Mouse (Mus musculus): ENCODE measurements around the gene Atg9a. TPM values are rescaled to one million over a fixed set of nuclear protein-coding genes. Genes with fewer than 3 reads are reported as not detected.

The Atg9a gene
- polyA plus RNA-seq, 1 experiment from 2014 or later = 23.5 TPM

- Histone ChIP-seq H3K9ac (ENCODE audit: low read depth, low read length) (no peak overlapping the region), H3K27me3 (replicated peaks; ENCODE audit: control insufficient read depth, insufficient read depth, low read length) (peaks cover 10% of the 10 kb centered on the region; the same call in 1 of the 2 replicates), H3K27ac (ENCODE audit: low read depth, low read length) (no peak overlapping the region), H3K4me1 (replicated peaks; ENCODE audit: control insufficient read depth, insufficient read depth, low read length) (no peaks in the 10 kb centered on the region; the same call in 1 of the 2 replicates), H3K9me3 (ENCODE audit: control insufficient read depth) (no peaks in the 10 kb centered on the region), H3K36me3 (ENCODE audit: control insufficient read depth, insufficient read depth) (no peaks in the 10 kb centered on the region), H3K4me3 (ENCODE audit: low read depth, low read length) (no peak overlapping the region), H3K4me2 (replicated peaks; ENCODE audit: low read depth) (no peak overlapping the region)
- no peak for TF ChIP-seq CTCF (IDR thresholded peaks at IDR 0.05; ENCODE audit: low read depth)
- ATAC-seq = no peak
- WGBS = 73% methylated on average over 3 of the region's 3 CpGs
Observed at GRCm38 (mm10) chr1:75225473-75225872, 33.5 kb upstream of the Atg9a start.

GRCm38 (mm10) chr1:75223532-75223931 lies 31.5 kb upstream of the Atg9a start:
- 67% methylated on average over 6 of the region's 6 CpGs for WGBS
- H3K36me3 ChIP-seq (ENCODE audit: control insufficient read depth, insufficient read depth) = no peaks in the 10 kb centered on the region
- no peak for ATAC-seq

GRCm38 (mm10) chr1:75222926-75223325 lies 30.9 kb upstream of the Atg9a start:
- no peak for ATAC-seq
- H3K9ac ChIP-seq (ENCODE audit: low read depth, low read length) = no peak overlapping the region
- no peaks in the 10 kb centered on the region; the same call in 1 of the 2 replicates for H3K4me1 ChIP-seq (replicated peaks; ENCODE audit: control insufficient read depth, insufficient read depth, low read length)
- H3K4me2 ChIP-seq (replicated peaks; ENCODE audit: low read depth) = no peak overlapping the region
- TF ChIP-seq CTCF (IDR thresholded peaks at IDR 0.05; ENCODE audit: low read depth) = no peak
- H3K9me3 ChIP-seq (ENCODE audit: control insufficient read depth) = no peaks in the 10 kb centered on the region
- WGBS = 77% methylated on average over 6 of the region's 6 CpGs
- no peak overlapping the region for H3K27ac ChIP-seq (ENCODE audit: low read depth, low read length)
- peaks cover 15% of the 10 kb centered on the region; the same call in 1 of the 2 replicates for H3K27me3 ChIP-seq (replicated peaks; ENCODE audit: control insufficient read depth, insufficient read depth, low read length)
- no peaks in the 10 kb centered on the region for H3K36me3 ChIP-seq (ENCODE audit: control insufficient read depth, insufficient read depth)
- no peak overlapping the region for H3K4me3 ChIP-seq (ENCODE audit: low read depth, low read length)

More at GRCm38 (mm10) chr1:75223532-75223931, 31.5 kb upstream of the Atg9a start:
- peaks cover 15% of the 10 kb centered on the region; the same call in 1 of the 2 replicates for H3K27me3 ChIP-seq (replicated peaks; ENCODE audit: control insufficient read depth, insufficient read depth, low read length)
- no peak for TF ChIP-seq CTCF (IDR thresholded peaks at IDR 0.05; ENCODE audit: low read depth)
- no peaks in the 10 kb centered on the region; the same call in 1 of the 2 replicates for H3K4me1 ChIP-seq (replicated peaks; ENCODE audit: control insufficient read depth, insufficient read depth, low read length)
- H3K9ac ChIP-seq (ENCODE audit: low read depth, low read length) = no peak overlapping the region
- no peak overlapping the region for H3K4me3 ChIP-seq (ENCODE audit: low read depth, low read length)
- H3K9me3 ChIP-seq (ENCODE audit: control insufficient read depth) = no peaks in the 10 kb centered on the region
- H3K4me2 ChIP-seq (replicated peaks; ENCODE audit: low read depth) = no peak overlapping the region
- no peak overlapping the region for H3K27ac ChIP-seq (ENCODE audit: low read depth, low read length)

GRCm38 (mm10) chr1:75221538-75221937 lies 29.5 kb upstream of the Atg9a start:
- TF ChIP-seq CTCF (IDR thresholded peaks at IDR 0.05; ENCODE audit: low read depth) = no peak
- H3K27ac ChIP-seq (ENCODE audit: low read depth, low read length) = no peak overlapping the region
- 77% methylated on average over 3 of the region's 3 CpGs for WGBS
- no peak for ATAC-seq
- H3K9ac ChIP-seq (ENCODE audit: low read depth, low read length) = no peak overlapping the region
- H3K4me3 ChIP-seq (ENCODE audit: low read depth, low read length) = no peak overlapping the region
- no peaks in the 10 kb centered on the region; the same call in 1 of the 2 replicates for H3K4me1 ChIP-seq (replicated peaks; ENCODE audit: control insufficient read depth, insufficient read depth, low read length)
- H3K4me2 ChIP-seq (replicated peaks; ENCODE audit: low read depth) = no peak overlapping the region
- H3K36me3 ChIP-seq (ENCODE audit: control insufficient read depth, insufficient read depth) = no peaks in the 10 kb centered on the region
- H3K9me3 ChIP-seq (ENCODE audit: control insufficient read depth) = no peaks in the 10 kb centered on the region
- H3K27me3 ChIP-seq (replicated peaks; ENCODE audit: control insufficient read depth, insufficient read depth, low read length) = peaks cover 15% of the 10 kb centered on the region; the same call in 1 of the 2 replicates

GRCm38 (mm10) chr1:75219531-75219930 lies 27.5 kb upstream of the Atg9a start, which contains the start of gene Tuba4a:
TSS of gene Tuba4a (minus strand) at chr1:75219865.
- no peaks in the 10 kb centered on the region; the same call in none of the 2 replicates for H3K4me1 ChIP-seq (replicated peaks; ENCODE audit: control insufficient read depth, insufficient read depth, low read length)
- TF ChIP-seq CTCF (IDR thresholded peaks at IDR 0.05; ENCODE audit: low read depth) = peak; percentile 51
- H3K9me3 ChIP-seq (ENCODE audit: control insufficient read depth) = no peaks in the 10 kb centered on the region
- ATAC-seq = peak; percentile 38
- H3K27me3 ChIP-seq (replicated peaks; ENCODE audit: control insufficient read depth, insufficient read depth, low read length) = peaks cover 15% of the 10 kb centered on the region; the same call in 1 of the 2 replicates
- H3K27ac ChIP-seq (ENCODE audit: low read depth, low read length) = peak within 1 kb of the TSS; percentile 23
- H3K9ac ChIP-seq (ENCODE audit: low read depth, low read length) = peak within 1 kb of the TSS; percentile 41
- WGBS = 3% methylated on average over 34 of the region's 34 CpGs
- H3K4me3 ChIP-seq (ENCODE audit: low read depth, low read length) = peak within 1 kb of the TSS; percentile 44
- peaks cover 7% of the 10 kb centered on the region; the same call in 1 of the 2 replicates for H3K36me3 ChIP-seq (ENCODE audit: control insufficient read depth, insufficient read depth)
- H3K4me2 ChIP-seq (replicated peaks; ENCODE audit: low read depth) = peak within 1 kb of the TSS; percentile 100

GRCm38 (mm10) chr1:75219078-75219477 lies 27.1 kb upstream of the Atg9a start:
- Histone ChIP-seq H3K9me3 (ENCODE audit: control insufficient read depth) (no peaks in the 10 kb centered on the region), H3K9ac (ENCODE audit: low read depth, low read length) (peak overlapping the region; percentile 41), H3K27ac (ENCODE audit: low read depth, low read length) (peak overlapping the region; percentile 23), H3K36me3 (ENCODE audit: control insufficient read depth, insufficient read depth) (peaks cover 11% of the 10 kb centered on the region; the same call in 1 of the 2 replicates), H3K4me2 (replicated peaks; ENCODE audit: low read depth) (peak overlapping the region; percentile 100), H3K4me3 (ENCODE audit: low read depth, low read length) (peak overlapping the region; percentile 44), H3K27me3 (replicated peaks; ENCODE audit: control insufficient read depth, insufficient read depth, low read length) (peaks cover 15% of the 10 kb centered on the region; the same call in 1 of the 2 replicates), H3K4me1 (replicated peaks; ENCODE audit: control insufficient read depth, insufficient read depth, low read length) (peaks cover 4% of the 10 kb centered on the region)
- WGBS = under 1% methylated on average over 24 of the region's 24 CpGs
- TF ChIP-seq CTCF (IDR thresholded peaks at IDR 0.05; ENCODE audit: low read depth) = no peak
- peak; percentile 88 for ATAC-seq

All from intestine, postnatal 0 days (tissue).